Mouse (Mus musculus) heart, embryonic 14.5 days (tissue): Measurements from ENCODE around the gene Six1. TPM values are rescaled to one million over a fixed set of nuclear protein-coding genes. Genes with fewer than 3 reads are reported as not detected.

Experiments used
- ATAC-seq: fragments of 200-750 bp; cut with Nextera tagmentation; 2 replicates; pipeline ENCODE4 v1.8.0; 2017; ENCODE audit warnings: low read depth, moderate TSS enrichment; ENCODE audit not compliant: insufficient number of reproducible peaks, insufficient read depth, low FRiP score
- H3K27ac ChIP-seq, 2 experiments: fragments of 200-500 bp in 1 of 2; fragments of 300-500 bp in 1 of 2; sonication (generic) in 1 of 2; replicated peaks in 1 of 2; 2 replicates each; pipeline ENCODE4 v1.5.1; 2012 to 2014; ENCODE audit warnings: low read depth in 2 of 2, low read length in 2 of 2, control low read depth in 1 of 2, mild to moderate bottlenecking in 1 of 2, mixed read lengths in 1 of 2; ENCODE audit not compliant: control insufficient read depth in 1 of 2, insufficient read depth in 1 of 2
- H3K27me3 ChIP-seq: fragments of 300-500 bp; sonication (generic); 2 replicates; pipeline ENCODE4 v1.6.1; 2014; ENCODE audit warnings: mild to moderate bottlenecking, low read length, control low read depth; ENCODE audit not compliant: control insufficient read depth, insufficient read depth
- H3K36me3 ChIP-seq: fragments of 300-500 bp; sonication (generic); 2 replicates; pipeline ENCODE4 v1.6.1; 2014; ENCODE audit warnings: mild to moderate bottlenecking, control low read depth, low read length, mixed read lengths; ENCODE audit not compliant: control insufficient read depth, insufficient read depth
- H3K4me1 ChIP-seq, 2 experiments: fragments of 200-500 bp in 1 of 2; fragments of 300-500 bp in 1 of 2; sonication (generic) in 1 of 2; 2 replicates each; pipeline ENCODE4 v1.6.1; 2012 to 2014; ENCODE audit warnings: low read length in 2 of 2, control low read depth in 1 of 2, mixed read lengths in 1 of 2; ENCODE audit not compliant: control insufficient read depth in 2 of 2, insufficient read depth in 2 of 2
- H3K4me2 ChIP-seq: fragments of 300-500 bp; sonication (generic); 2 replicates; pipeline ENCODE4 v1.6.1; 2014; ENCODE audit warnings: mild to moderate bottlenecking, low read length
- H3K4me3 ChIP-seq, 2 experiments: fragments of 200-500 bp in 1 of 2; fragments of 300-500 bp in 1 of 2; sonication (generic) in 1 of 2; 2 replicates each; pipeline ENCODE4 v1.5.1; 2012 to 2014; ENCODE audit warnings: low read length in 2 of 2, mild to moderate bottlenecking in 2 of 2, control low read depth in 1 of 2, low read depth in 1 of 2, moderate library complexity in 1 of 2; ENCODE audit not compliant: control insufficient read depth in 1 of 2, insufficient read depth in 1 of 2
- H3K9ac ChIP-seq: fragments of 300-500 bp; sonication (generic); 2 replicates; pipeline ENCODE4 v1.6.1; 2014; ENCODE audit warnings: mild to moderate bottlenecking, low read length
- H3K9me3 ChIP-seq: fragments of 300-500 bp; sonication (generic); 2 replicates; pipeline ENCODE4 v1.6.1; 2016; ENCODE audit warnings: low read length, control low read depth; ENCODE audit not compliant: control insufficient read depth
- WGBS: fragments of 180-500 bp; shearing (Covaris S2); extraction: QIAGEN DNeasy Blood & Tissue Kit; methylation state at CpG from one replicate; pipeline ENCODE4 v1.1.7; 2014; 5-methylcytosine and 5-hydroxymethylcytosine counted together
- polyA plus RNA-seq: library from polyadenylated mRNA; unstranded; fragments of >200 nt; fragmentation: Nextera tagmentation; extraction: Ambion mirVana; gene quantifications from 2 replicates; pipeline ENCODE4 v1.2.1, GENCODE M21; 2014

Six1 gene
- polyA plus RNA-seq, 1 experiment from 2014 or later = 0.27 TPM

GRCm38 (mm10) chr12:73044221-73045045, 9.3 kb downstream of the Six1 start:
- H3K4me3 ChIP-seq = peak overlapping the region; percentile 48 to 67
- peaks cover 9 to 17% of the 10 kb centered on the region in 2 experiments for H3K4me1 ChIP-seq
- peaks cover 82% of the 10 kb centered on the region for H3K27me3 ChIP-seq
- no peak for ATAC-seq
- H3K9me3 ChIP-seq = no peaks in the 10 kb centered on the region
- peak overlapping the region; percentile 69 for H3K9ac ChIP-seq
- under 1% methylated on average over 53 of the region's 53 CpGs for WGBS
- H3K27ac ChIP-seq = no peak overlapping the region
- H3K36me3 ChIP-seq = no peaks in the 10 kb centered on the region
- H3K4me2 ChIP-seq = peak overlapping the region; percentile 97

- no peak for ATAC-seq
- Histone ChIP-seq H3K9ac (no peak overlapping the region), H3K4me3 (no peak overlapping the region), H3K4me1 (peaks cover 9 to 17% of the 10 kb centered on the region in 2 experiments), H3K4me2 (no peak overlapping the region; the same call in 1 of the 2 replicates), H3K27ac (no peak overlapping the region), H3K9me3 (no peaks in the 10 kb centered on the region), H3K36me3 (no peaks in the 10 kb centered on the region), H3K27me3 (peaks cover 80% of the 10 kb centered on the region)
- WGBS = 28% methylated on average over 14 of the region's 14 CpGs
Measured at GRCm38 (mm10) chr12:73043396-73044167, 10.1 kb downstream of the Six1 start.

- H3K27me3 ChIP-seq = peaks cover 79% of the 10 kb centered on the region
- H3K36me3 ChIP-seq = no peaks in the 10 kb centered on the region
- H3K4me3 ChIP-seq = no peak overlapping the region
- no peak for ATAC-seq
- WGBS = 30% methylated on average over 2 of the region's 2 CpGs
- H3K9me3 ChIP-seq = no peaks in the 10 kb centered on the region
- H3K27ac ChIP-seq = no peak overlapping the region
- no peak overlapping the region for H3K4me2 ChIP-seq
- peaks cover 9 to 17% of the 10 kb centered on the region in 2 experiments for H3K4me1 ChIP-seq
- H3K9ac ChIP-seq = no peak overlapping the region
Measured at GRCm38 (mm10) chr12:73042903-73043302, 10.8 kb downstream of the Six1 start.

GRCm38 (mm10) chr12:73042406-73042805, 11.3 kb downstream of the Six1 start:
- Histone ChIP-seq H3K4me1 (peaks cover 9 to 17% of the 10 kb centered on the region in 2 experiments), H3K27me3 (peaks cover 79% of the 10 kb centered on the region), H3K27ac (no peak overlapping the region), H3K9ac (no peak overlapping the region), H3K9me3 (no peaks in the 10 kb centered on the region), H3K4me2 (no peak overlapping the region), H3K36me3 (no peaks in the 10 kb centered on the region), H3K4me3 (no peak overlapping the region)
- WGBS = 23% methylated on average over 5 of the region's 5 CpGs
- no peak for ATAC-seq

GRCm38 (mm10) chr12:73041256-73041630, 12.4 kb downstream of the Six1 start:
- Histone ChIP-seq H3K27ac (no peak overlapping the region), H3K4me1 (peaks cover 9 to 12% of the 10 kb centered on the region in 2 experiments), H3K4me3 (no peak overlapping the region), H3K4me2 (no peak overlapping the region), H3K9me3 (no peaks in the 10 kb centered on the region), H3K36me3 (no peaks in the 10 kb centered on the region), H3K9ac (no peak overlapping the region), H3K27me3 (peaks cover 76% of the 10 kb centered on the region)
- WGBS = under 1% methylated on average over 10 of the region's 10 CpGs
- no peak for ATAC-seq

- Histone ChIP-seq H3K9ac (no peak overlapping the region), H3K4me1 (peaks cover 6% of the 10 kb centered on the region in 2 experiments), H3K4me2 (no peak overlapping the region), H3K27me3 (peaks cover 76% of the 10 kb centered on the region), H3K36me3 (no peaks in the 10 kb centered on the region), H3K9me3 (no peaks in the 10 kb centered on the region), H3K4me3 (no peak overlapping the region), H3K27ac (no peak overlapping the region)
- no peak for ATAC-seq
- 3% methylated on average over 27 of the region's 27 CpGs for WGBS
Measured at GRCm38 (mm10) chr12:73040563-73041255, 13.0 kb downstream of the Six1 start.

GRCm38 (mm10) chr12:73039939-73040562, 13.6 kb downstream of the Six1 start:
- Histone ChIP-seq H3K4me1 (peaks cover 4 to 7% of the 10 kb centered on the region in 2 experiments), H3K27ac (no peak overlapping the region), H3K9me3 (no peaks in the 10 kb centered on the region), H3K4me2 (no peak overlapping the region), H3K27me3 (peaks cover 74% of the 10 kb centered on the region), H3K36me3 (no peaks in the 10 kb centered on the region), H3K9ac (no peak overlapping the region), H3K4me3 (no peak overlapping the region)
- no peak for ATAC-seq
- 5% methylated on average over 18 of the region's 18 CpGs for WGBS
